9 mouse cellular contexts compared by ENCODE assay signal in genomic region chr9:35166144-35166797, GRCm38 (mm10). TPM values are rescaled to one million over a fixed set of nuclear protein-coding genes. Genes with fewer than 3 reads are reported as not detected.
DNase-seq lines count a peak whose midpoint lies in the region; ATAC-seq and TF ChIP-seq lines count a peak whose summit lies in the region.
"Had no signal": no experiment of that assay in that cellular context is flagged by ENCODE, and none has a peak within 500 bp of the region (broad histone marks: within the 10 kb centered on the region; RNA-seq: fewer than 3 reads in every experiment).

No protein-coding gene starts in this region.

- H3K27ac ChIP-seq in kidney, embryonic 14.5 days (ENCODE audit: low read depth, low read length) = no peak overlapping the region
- no peak overlapping the region for H3K27ac ChIP-seq in hindbrain, embryonic 12.5 days
- H3K27ac ChIP-seq: lung, embryonic 15.5 days had no signal

- no peak for TF ChIP-seq POLR2A in lung, adult 2 months (IDR thresholded peaks at IDR 0.05; ENCODE audit: borderline replicate concordance, extremely low read depth, low read depth, low read length)

- 21% methylated on average over 3 of the region's 3 CpGs for WGBS in kidney, embryonic 14.5 days
- 22% methylated on average over 3 of the region's 3 CpGs for WGBS in hindbrain, embryonic 12.5 days
- WGBS in lung, adult 2 months = 31% methylated on average over 3 of the region's 3 CpGs

- H3K27me3 ChIP-seq in kidney, embryonic 14.5 days (ENCODE audit: control insufficient read depth, insufficient read depth, low read length) = no peaks in the 10 kb centered on the region
- H3K27me3 ChIP-seq in hindbrain, embryonic 12.5 days = no peaks in the 10 kb centered on the region
- H3K27me3 ChIP-seq: lung, embryonic 15.5 days had no signal

- peak; percentile 32; the same call in 1 of the 2 replicates for TF ChIP-seq CTCF in lung, adult 2 months (IDR thresholded peaks at IDR 0.05; ENCODE audit: insufficient read depth, low read length)

- H3K4me2 ChIP-seq in kidney, embryonic 14.5 days (replicated peaks; ENCODE audit: low read depth, low read length) = no peak overlapping the region
- no peak overlapping the region for H3K4me2 ChIP-seq in hindbrain, embryonic 12.5 days (replicated peaks)
- H3K4me2 ChIP-seq: lung, embryonic 15.5 days had no signal

- no peak overlapping the region for H3K4me3 ChIP-seq in kidney, embryonic 14.5 days (ENCODE audit: low read length)
- no peak overlapping the region for H3K4me3 ChIP-seq in hindbrain, embryonic 12.5 days
- no peak overlapping the region for H3K4me3 ChIP-seq in lung, adult 2 months (replicated peaks; ENCODE audit: extremely low read depth, low read depth, low read length)
- H3K4me3 ChIP-seq: lung, embryonic 15.5 days had no signal

- no peaks in the 10 kb centered on the region for H3K9me3 ChIP-seq in kidney, embryonic 14.5 days (ENCODE audit: control insufficient read depth, low read length)
- no peaks in the 10 kb centered on the region for H3K9me3 ChIP-seq in hindbrain, embryonic 12.5 days (replicated peaks)
- H3K9me3 ChIP-seq: lung, embryonic 15.5 days had no signal

- peaks cover 11% of the 10 kb centered on the region for H3K36me3 ChIP-seq in kidney, embryonic 14.5 days (ENCODE audit: control insufficient read depth, insufficient read depth, low read length)
- H3K36me3 ChIP-seq in hindbrain, embryonic 12.5 days = peaks cover 20% of the 10 kb centered on the region

- H3K4me1 ChIP-seq in kidney, embryonic 14.5 days (ENCODE audit: control insufficient read depth, insufficient read depth, low read length) = no peaks in the 10 kb centered on the region
- peaks cover 9% of the 10 kb centered on the region for H3K4me1 ChIP-seq in hindbrain, embryonic 12.5 days
- H3K4me1 ChIP-seq in lung, adult 2 months (ENCODE audit: control insufficient read depth, insufficient read depth, low read length) = peaks cover 6% of the 10 kb centered on the region
- H3K4me1 ChIP-seq: lung, embryonic 15.5 days had no signal

- H3K9ac ChIP-seq in kidney, embryonic 14.5 days (ENCODE audit: low read depth, low read length) = no peak overlapping the region
- no peak overlapping the region for H3K9ac ChIP-seq in hindbrain, embryonic 12.5 days
- H3K9ac ChIP-seq: lung, embryonic 15.5 days had no signal

- ATAC-seq in kidney, embryonic 14.5 days (ENCODE audit: low FRiP score, low TSS enrichment) = peak; percentile 70
- 0 out of 2 replicates have a peak, but pooled peaks have one; percentile 23 for ATAC-seq in hindbrain, embryonic 12.5 days (ENCODE audit: low FRiP score)

- no peak for DNase-seq in kidney, adult 18-20 months
- DNase-seq in c-Kit-positive CD71-positive TER-119-positive erythroid progenitor cells, embryonic 14.5 days (ENCODE audit: low spot score) = peak; percentile 29
- no peak for DNase-seq in lung, adult 2 months
- peak; percentile 59 for DNase-seq in retina, postnatal 7 days (ENCODE audit: low read depth, low spot score)
- no peak for DNase-seq in frontal cortex, postnatal 25 days (ENCODE audit: low spot score in 2 of 2)
- DNase-seq in thymus, postnatal 4 days = no peak

RNA-seq across cellular contexts. Expression of gene Dcps, which starts 9.6 kb away (rescaled TPM):
- polyA plus RNA-seq in kidney, embryonic 14.5 days (2014; fragmentation: Nextera tagmentation; extraction: Ambion mirVana) = 93.1 and 99.9 TPM in 2 replicates
- polyA plus RNA-seq in hindbrain, embryonic 12.5 days (2016; fragmentation: Nextera tagmentation; extraction: Ambion mirVana) = 73.1 and 73.8 TPM in 2 replicates
- polyA plus RNA-seq in lung, adult 2 months (2012; rRNA removed) = 27.7 and 31.2 TPM in 2 replicates

RNA-seq across cellular contexts. Expression of gene Srpr, which starts 33.7 kb away (rescaled TPM):
- polyA plus RNA-seq in kidney, embryonic 14.5 days (2014; fragmentation: Nextera tagmentation; extraction: Ambion mirVana) = 89.1 and 125 TPM in 2 replicates
- 90.6 and 94.2 TPM in 2 replicates for polyA plus RNA-seq in hindbrain, embryonic 12.5 days (2016; fragmentation: Nextera tagmentation; extraction: Ambion mirVana)
- polyA plus RNA-seq in lung, adult 2 months (2012; rRNA removed) = 72.4 and 88.1 TPM in 2 replicates

RNA-seq across cellular contexts. Expression of gene Tirap, which starts 33.8 kb away (rescaled TPM):
- polyA plus RNA-seq in kidney, embryonic 14.5 days (2014; fragmentation: Nextera tagmentation; extraction: Ambion mirVana) = 10.1 and 12.5 TPM in 2 replicates
- polyA plus RNA-seq in hindbrain, embryonic 12.5 days (2016; fragmentation: Nextera tagmentation; extraction: Ambion mirVana) = 11.9 and 13.4 TPM in 2 replicates
- 19.9 and 20.8 TPM in 2 replicates for polyA plus RNA-seq in lung, adult 2 months (2012; rRNA removed)

RNA-seq across cellular contexts. Expression of gene Foxred1, which starts 44.6 kb away (rescaled TPM):
- 32.5 and 41.7 TPM in 2 replicates for polyA plus RNA-seq in kidney, embryonic 14.5 days (2014; fragmentation: Nextera tagmentation; extraction: Ambion mirVana)
- polyA plus RNA-seq in hindbrain, embryonic 12.5 days (2016; fragmentation: Nextera tagmentation; extraction: Ambion mirVana) = 45.7 and 50.4 TPM in 2 replicates
- polyA plus RNA-seq in lung, adult 2 months (2012; rRNA removed) = 12.4 and 18.3 TPM in 2 replicates

RNA-seq across cellular contexts. Expression of gene St3gal4, which starts 47.2 kb away (rescaled TPM):
- polyA plus RNA-seq in kidney, embryonic 14.5 days (2014; fragmentation: Nextera tagmentation; extraction: Ambion mirVana) = 14.2 and 19.1 TPM in 2 replicates
- 15.6 and 18.5 TPM in 2 replicates for polyA plus RNA-seq in hindbrain, embryonic 12.5 days (2016; fragmentation: Nextera tagmentation; extraction: Ambion mirVana)
- polyA plus RNA-seq in lung, adult 2 months (2012; rRNA removed) = 18.2 and 18.4 TPM in 2 replicates

Comparison
In these comparisons a context has a peak if more than half of its experiments do, and no peak if none do; other contexts are left out.
1. DNase-seq: peak in c-Kit-positive CD71-positive TER-119-positive erythroid progenitor cells, embryonic 14.5 days (single experiment) and retina, postnatal 7 days (single experiment); none in kidney, adult 18-20 months (single experiment), lung, adult 2 months (single experiment), frontal cortex, postnatal 25 days (0 of 2) and thymus, postnatal 4 days (single experiment).